Mouse (Mus musculus) hindbrain, embryonic 11.5 days (tissue): Measurements from ENCODE around the gene Hamp2. TPM values are rescaled to one million over a fixed set of nuclear protein-coding genes. Genes with fewer than 3 reads are reported as not detected.
"Not testable (repeated sequence)": the region's sequence is repeated elsewhere in the genome, so short reads cannot be mapped to it uniquely, and the experiment has no call there.

Experiments
- ATAC-seq: fragments of 200-750 bp; cut with Nextera tagmentation; 2 replicates; pipeline ENCODE4 v1.8.0; 2017; ENCODE audit warnings: mild to moderate bottlenecking, moderate TSS enrichment, moderate library complexity; ENCODE audit not compliant: low FRiP score
- DNase-seq: peaks from one replicate; pipeline ENCODE4 v3.0.0-alpha.2; 2015; ENCODE audit warnings: low spot score
- H3K27ac ChIP-seq: fragments of 300-500 bp; sonication (generic); 2 replicates; pipeline ENCODE4 v1.5.1; 2014; ENCODE audit warnings: mild to moderate bottlenecking, low read depth, low read length
- H3K27me3 ChIP-seq: fragments of 300-500 bp; sonication (generic); 2 replicates; pipeline ENCODE4 v1.6.1; 2014; ENCODE audit warnings: mild to moderate bottlenecking, low read length, moderate library complexity, mixed read lengths; ENCODE audit not compliant: control insufficient read depth, insufficient read depth
- H3K36me3 ChIP-seq: fragments of 300-500 bp; sonication (generic); 2 replicates; pipeline ENCODE4 v1.6.1; 2014; ENCODE audit warnings: mild to moderate bottlenecking, low read length, moderate library complexity, mixed read lengths; ENCODE audit not compliant: control insufficient read depth, insufficient read depth
- H3K4me1 ChIP-seq: fragments of 300-500 bp; sonication (generic); replicated peaks from 2 replicates; pipeline ENCODE4 v1.6.1; 2014; ENCODE audit warnings: low read length, mixed read lengths; ENCODE audit not compliant: control insufficient read depth, insufficient read depth
- H3K4me2 ChIP-seq: fragments of 300-500 bp; sonication (generic); replicated peaks from 2 replicates; pipeline ENCODE4 v1.6.1; 2014; ENCODE audit warnings: mild to moderate bottlenecking, low read depth, low read length
- H3K4me3 ChIP-seq: fragments of 300-500 bp; sonication (generic); 2 replicates; pipeline ENCODE4 v1.5.1; 2014; ENCODE audit warnings: low read depth, low read length
- H3K9ac ChIP-seq: fragments of 300-500 bp; sonication (generic); 2 replicates; pipeline ENCODE4 v1.6.1; 2014; ENCODE audit warnings: low read depth, low read length
- H3K9me3 ChIP-seq: fragments of 300-500 bp; sonication (generic); 2 replicates; pipeline ENCODE4 v1.6.1; 2016; ENCODE audit warnings: low read length; ENCODE audit not compliant: control insufficient read depth
- WGBS: fragments of 180-500 bp; shearing (Covaris S2); extraction: QIAGEN DNeasy Blood & Tissue Kit; methylation state at CpG from one replicate; pipeline ENCODE4 v1.1.7; 2014; 5-methylcytosine and 5-hydroxymethylcytosine counted together
- polyA plus RNA-seq: library from polyadenylated mRNA; unstranded; fragments of >200 nt; fragmentation: Nextera tagmentation; extraction: Ambion mirVana; gene quantifications from 2 replicates; pipeline ENCODE4 v1.2.1, GENCODE M21; 2014

Gene Hamp2
- polyA plus RNA-seq, 1 experiment from 2014 or later = not detected

GRCm38 (mm10) chr7:30956357-30956751 lies 31.9 kb upstream of the Hamp2 start:
- H3K27me3 ChIP-seq = no peaks in the 10 kb centered on the region
- peak overlapping the region; percentile 85 for H3K4me2 ChIP-seq
- H3K4me1 ChIP-seq = no peaks in the 10 kb centered on the region; the same call in 1 of the 2 replicates
- peak overlapping the region; percentile 99 for H3K9ac ChIP-seq
- peak overlapping the region; percentile 98 for H3K27ac ChIP-seq
- ATAC-seq = peak; percentile 50
- peak; percentile 68 for DNase-seq
- peak overlapping the region; percentile 98 for H3K4me3 ChIP-seq
- no peaks in the 10 kb centered on the region for H3K9me3 ChIP-seq
- peaks cover 14% of the 10 kb centered on the region for H3K36me3 ChIP-seq
- 0% methylated on average over 19 of the region's 49 CpGs for WGBS

- H3K27ac ChIP-seq = peak overlapping the region; percentile 98
- H3K9me3 ChIP-seq = no peaks in the 10 kb centered on the region
- peaks cover 14% of the 10 kb centered on the region for H3K36me3 ChIP-seq
- ATAC-seq (peak; percentile 84), DNase-seq (peak; percentile 94)
- peak overlapping the region; percentile 85 for H3K4me2 ChIP-seq
- no peaks in the 10 kb centered on the region for H3K27me3 ChIP-seq
- H3K9ac ChIP-seq = peak overlapping the region; percentile 99
- H3K4me3 ChIP-seq = peak overlapping the region; percentile 98
- WGBS = under 1% methylated on average over 62 of the region's 64 CpGs
- H3K4me1 ChIP-seq = no peaks in the 10 kb centered on the region; the same call in 1 of the 2 replicates
These were observed 31.3 kb upstream of the Hamp2 start for GRCm38 (mm10) chr7:30955584-30956356.

- ATAC-seq (no peak), DNase-seq (no peak)
- Histone ChIP-seq H3K27ac (no peak overlapping the region), H3K9ac (no peak overlapping the region), H3K27me3 (no peaks in the 10 kb centered on the region), H3K4me2 (peak overlapping the region; percentile 85), H3K9me3 (no peaks in the 10 kb centered on the region), H3K4me3 (peak overlapping the region; percentile 98), H3K36me3 (peaks cover 14% of the 10 kb centered on the region), H3K4me1 (no peaks in the 10 kb centered on the region; the same call in 1 of the 2 replicates)
- 90% methylated on average over 12 of the region's 12 CpGs for WGBS
These were observed 30.6 kb upstream of the Hamp2 start for GRCm38 (mm10) chr7:30954971-30955520.

- Histone ChIP-seq H3K9me3 (no peaks in the 10 kb centered on the region), H3K4me1 (no peaks in the 10 kb centered on the region; the same call in 1 of the 2 replicates), H3K9ac (no peak overlapping the region), H3K4me2 (no peak overlapping the region), H3K36me3 (peaks cover 15% of the 10 kb centered on the region), H3K27ac (no peak overlapping the region), H3K4me3 (no peak overlapping the region), H3K27me3 (no peaks in the 10 kb centered on the region)
- DNase-seq (no peak), ATAC-seq (no peak)
- 84% methylated on average over 3 of the region's 3 CpGs for WGBS
These were observed 29.6 kb upstream of the Hamp2 start for GRCm38 (mm10) chr7:30954036-30954435.

- H3K27me3 ChIP-seq = no peaks in the 10 kb centered on the region
- no peak overlapping the region for H3K27ac ChIP-seq
- no peak for ATAC-seq
- H3K4me2 ChIP-seq = no peak overlapping the region
- H3K9me3 ChIP-seq = no peaks in the 10 kb centered on the region
- no peaks in the 10 kb centered on the region; the same call in 1 of the 2 replicates for H3K4me1 ChIP-seq
- H3K9ac ChIP-seq = no peak overlapping the region
- H3K36me3 ChIP-seq = peaks cover 16% of the 10 kb centered on the region
- WGBS = 91% methylated on average over 6 of the region's 6 CpGs
- H3K4me3 ChIP-seq = no peak overlapping the region
- DNase-seq = no peak
These were observed 29.0 kb upstream of the Hamp2 start for GRCm38 (mm10) chr7:30953459-30953858.

GRCm38 (mm10) chr7:30952441-30953265 lies 28.2 kb upstream of the Hamp2 start:
- Histone ChIP-seq H3K4me3 (no peak overlapping the region), H3K36me3 (peaks cover 16% of the 10 kb centered on the region), H3K9ac (no peak overlapping the region), H3K4me1 (no peaks in the 10 kb centered on the region; the same call in 1 of the 2 replicates), H3K27ac (no peak overlapping the region), H3K27me3 (no peaks in the 10 kb centered on the region), H3K4me2 (no peak overlapping the region), H3K9me3 (no peaks in the 10 kb centered on the region)
- no peak for DNase-seq
- WGBS = 94% methylated on average over 16 of the region's 16 CpGs
- ATAC-seq = no peak

GRCm38 (mm10) chr7:30949902-30950301 lies 25.4 kb upstream of the Hamp2 start:
- not testable (repeated sequence) for H3K4me1 ChIP-seq, ATAC-seq, H3K9ac ChIP-seq, H3K9me3 ChIP-seq, H3K4me2 ChIP-seq, H3K27ac ChIP-seq, DNase-seq, H3K27me3 ChIP-seq, H3K4me3 ChIP-seq
- H3K36me3 ChIP-seq = peaks cover 19% of the 10 kb centered on the region
- 90% methylated on average over 3 of the region's 3 CpGs for WGBS

- Histone ChIP-seq H3K27ac (no peak overlapping the region), H3K9ac (no peak overlapping the region), H3K9me3 (no peaks in the 10 kb centered on the region), H3K4me2 (no peak overlapping the region), H3K36me3 (0 out of 2 replicates have a peak, but pooled peaks cover 5% of the 10 kb centered on the region), H3K4me3 (no peak overlapping the region), H3K27me3 (no peaks in the 10 kb centered on the region), H3K4me1 (no peaks in the 10 kb centered on the region)
- WGBS = 97% methylated on average over 7 of the region's 7 CpGs
- no peak for ATAC-seq
- no peak for DNase-seq
These were observed 21.4 kb upstream of the Hamp2 start for GRCm38 (mm10) chr7:30945876-30946275.
